In the genomic region with DNA sequence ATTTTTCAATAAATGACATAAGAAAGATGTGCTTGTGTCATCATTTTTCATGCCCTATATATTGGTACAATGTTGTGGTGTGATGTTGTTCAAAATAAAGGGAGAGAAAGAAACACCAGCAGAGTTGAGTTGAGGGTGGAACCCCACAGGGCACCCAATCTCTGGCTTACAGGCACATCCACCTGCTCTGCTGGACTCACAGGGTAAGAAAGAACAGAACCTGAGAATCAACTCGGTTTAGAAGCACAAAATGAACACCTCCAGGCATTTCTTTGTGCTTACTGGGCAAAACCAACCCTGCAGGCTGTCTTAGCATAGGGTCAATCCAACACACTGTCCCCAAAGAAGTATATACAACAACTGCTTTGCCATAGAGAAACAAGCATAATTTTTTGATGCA, we compare ENCODE assay signal across 8 mouse cellular contexts. TPM values are rescaled to one million over a fixed set of nuclear protein-coding genes. Genes with fewer than 3 reads are reported as not detected.
A peak's percentile ranks its signal among the peaks of the same experiment; 100 is the strongest.
DNase-seq lines count a peak whose midpoint lies in the region; ATAC-seq and TF ChIP-seq lines count a peak whose summit lies in the region.
"Had no signal": no experiment of that assay in that cellular context is flagged by ENCODE, and none has a peak within 500 bp of the region (broad histone marks: within the 10 kb centered on the region; RNA-seq: fewer than 3 reads in every experiment).

No protein-coding gene starts in this region.

- no peak for ATAC-seq in liver, embryonic 14.5 days (ENCODE audit: insufficient read depth)

- peak overlapping the region; percentile 26; the same call in 1 of the 2 replicates for H3K4me3 ChIP-seq in testis, adult 2 months (ENCODE audit: control insufficient read depth, low read depth, low read length)
- H3K4me3 ChIP-seq in hindbrain, embryonic 10.5 days: peak overlapping the region; percentile 93
- peak overlapping the region in 1 of 2 experiments; percentile 82; a peak in 3 of 4 replicates for H3K4me3 ChIP-seq in liver, embryonic 14.5 days (ENCODE audit: insufficient read depth in 1 of 2, low read depth in 2 of 2, low read length in 2 of 2)

- H3K36me3 ChIP-seq in testis, adult 2 months (ENCODE audit: control insufficient read depth, insufficient read depth, low read length): peaks cover 1% of the 10 kb centered on the region; the same call in 1 of the 2 replicates
- peaks cover 28% of the 10 kb centered on the region for H3K36me3 ChIP-seq in hindbrain, embryonic 10.5 days
- peaks cover 19% of the 10 kb centered on the region for H3K36me3 ChIP-seq in liver, embryonic 14.5 days (replicated peaks; ENCODE audit: control insufficient read depth, insufficient read depth, low read depth)

- H3K9me3 ChIP-seq in hindbrain, embryonic 10.5 days: no peaks in the 10 kb centered on the region
- no peaks in the 10 kb centered on the region for H3K9me3 ChIP-seq in liver, embryonic 14.5 days (ENCODE audit: control insufficient read depth, low read length)

- H3K4me1 ChIP-seq in testis, adult 2 months (ENCODE audit: control insufficient read depth, insufficient read depth, low read length): peaks cover 12% of the 10 kb centered on the region
- H3K4me1 ChIP-seq in hindbrain, embryonic 10.5 days (replicated peaks): peaks cover 39% of the 10 kb centered on the region
- peaks cover 34 to 48% of the 10 kb centered on the region in 2 experiments for H3K4me1 ChIP-seq in liver, embryonic 14.5 days (replicated peaks; ENCODE audit: control insufficient read depth in 2 of 2, insufficient read depth in 2 of 2, low read length in 1 of 2)

- no peak for TF ChIP-seq CTCF in testis, adult 2 months (IDR thresholded peaks at IDR 0.05; ENCODE audit: control insufficient read depth, insufficient read depth, insufficient replicate concordance, low read depth, low read length)
- TF ChIP-seq CTCF in liver, embryonic 14.5 days (IDR thresholded peaks at IDR 0.05; ENCODE audit: low read depth): no peak

- no peak overlapping the region for H3K27ac ChIP-seq in testis, adult 2 months (ENCODE audit: control insufficient read depth, insufficient read depth, low read depth, low read length)
- H3K27ac ChIP-seq in hindbrain, embryonic 10.5 days: no peak overlapping the region
- peak overlapping the region; percentile 5 for H3K27ac ChIP-seq in liver, embryonic 14.5 days

- 56% methylated on average over 1 of the region's 1 CpGs for WGBS in hindbrain, embryonic 10.5 days
- WGBS in liver, embryonic 14.5 days (ENCODE audit: insufficient replicate concordance): 23% methylated on average over 1 of the region's 1 CpGs

- peak overlapping the region; percentile 92 for H3K4me2 ChIP-seq in liver, embryonic 14.5 days (ENCODE audit: low read depth)

- no peak for TF ChIP-seq POLR2A in testis, adult 2 months (IDR thresholded peaks at IDR 0.05; ENCODE audit: control insufficient read depth, low read depth, low read length)

- DNase-seq in testis, postnatal 10 days (ENCODE audit: low spot score): no peak
- no peak for DNase-seq in hindbrain, embryonic 10.5 days (ENCODE audit: low spot score)
- no peak for DNase-seq in liver, embryonic 14.5 days (ENCODE audit: low read depth in 3 of 3, low spot score in 3 of 3)
- DNase-seq in ovary, adult 18-20 months (ENCODE audit: low spot score): no peak
- no peak for DNase-seq in frontal cortex, postnatal 14 days (ENCODE audit: low spot score in 2 of 2)
- no peak for DNase-seq in embryo, embryonic 9.5 days (ENCODE audit: extremely low spot score)
- DNase-seq: thymus, adult 18-20 months had no signal

- H3K9ac ChIP-seq in liver, embryonic 14.5 days (replicated peaks): peak overlapping the region; percentile 84

- H3K27me3 ChIP-seq in testis, adult 2 months (ENCODE audit: control insufficient read depth, insufficient read depth, low read length): no peaks in the 10 kb centered on the region
- no peaks in the 10 kb centered on the region for H3K27me3 ChIP-seq in hindbrain, embryonic 10.5 days (ENCODE audit: insufficient read depth, poor library complexity, severe bottlenecking)
- H3K27me3 ChIP-seq in liver, embryonic 14.5 days (ENCODE audit: control insufficient read depth, insufficient read depth, low read length): no peaks in the 10 kb centered on the region

- no peak for TF ChIP-seq EP300 in liver, embryonic 14.5 days (IDR thresholded peaks at IDR 0.05; ENCODE audit: low read depth)

RNA-seq across cellular contexts. Expression of a gene that starts 1.5 kb away (rescaled TPM):
- polyA plus RNA-seq in testis, adult 2 months (2012; rRNA removed): 163 and 169 TPM in 2 replicates
- polyA plus RNA-seq in hindbrain, embryonic 10.5 days (2016; fragmentation: Nextera tagmentation; extraction: Ambion mirVana): 23.7 and 26.1 TPM in 2 replicates
- 8.3 and 10.5 TPM in 2 replicates for polyA plus RNA-seq in liver, embryonic 14.5 days (2012; rRNA removed)
- 8.2 and 9.9 TPM in 2 replicates for polyA plus RNA-seq in liver, embryonic 14.5 days (2014; fragmentation: Nextera tagmentation; extraction: Ambion mirVana)

RNA-seq across cellular contexts. Expression of a gene that starts 23.8 kb away (rescaled TPM):
- 92.2 and 93.4 TPM in 2 replicates for polyA plus RNA-seq in testis, adult 2 months (2012; rRNA removed)
- polyA plus RNA-seq in hindbrain, embryonic 10.5 days (2016; fragmentation: Nextera tagmentation; extraction: Ambion mirVana): 438 and 456 TPM in 2 replicates
- 45.0 and 52.5 TPM in 2 replicates for polyA plus RNA-seq in liver, embryonic 14.5 days (2012; rRNA removed)
- polyA plus RNA-seq in liver, embryonic 14.5 days (2014; fragmentation: Nextera tagmentation; extraction: Ambion mirVana): 98.4 and 116 TPM in 2 replicates

RNA-seq across cellular contexts. Expression of a gene that starts 26.7 kb away (rescaled TPM):
- polyA plus RNA-seq in testis, adult 2 months (2012; rRNA removed): 2.2 and 2.4 TPM in 2 replicates
- 11.7 and 19.1 TPM in 2 replicates for polyA plus RNA-seq in hindbrain, embryonic 10.5 days (2016; fragmentation: Nextera tagmentation; extraction: Ambion mirVana)
- 0.03 and 0.08 TPM in 2 replicates for polyA plus RNA-seq in liver, embryonic 14.5 days (2012; rRNA removed)
- 0.04 TPM in 1 of 2 replicates, not detected in the other for polyA plus RNA-seq in liver, embryonic 14.5 days (2014; fragmentation: Nextera tagmentation; extraction: Ambion mirVana)
